Mouse (Mus musculus) hindbrain, embryonic 12.5 days (tissue): ENCODE measurements around the gene Zhx3. TPM values are rescaled to one million over a fixed set of nuclear protein-coding genes. Genes with fewer than 3 reads are reported as not detected.

ENCODE experiments used
- ATAC-seq: fragments of 200-750 bp; cut with Nextera tagmentation; 2 replicates; pipeline ENCODE4 v1.8.0; 2017; ENCODE audit warnings: moderate TSS enrichment; ENCODE audit not compliant: low FRiP score
- H3K27ac ChIP-seq: fragments of 300-500 bp; sonication (generic); 2 replicates; pipeline ENCODE4 v1.5.1; 2016; ENCODE audit warnings: mild to moderate bottlenecking
- H3K27me3 ChIP-seq: fragments of 300-500 bp; sonication (generic); 2 replicates; pipeline ENCODE4 v1.6.1; 2016; ENCODE audit warnings: mild to moderate bottlenecking
- H3K36me3 ChIP-seq: fragments of 300-500 bp; sonication (generic); 2 replicates; pipeline ENCODE4 v1.6.1; 2016; ENCODE audit warnings: mild to moderate bottlenecking
- H3K4me1 ChIP-seq: fragments of 300-500 bp; sonication (generic); 2 replicates; pipeline ENCODE4 v1.6.1; 2016
- H3K4me2 ChIP-seq: fragments of 300-500 bp; sonication (generic); replicated peaks from 2 replicates; pipeline ENCODE4 v1.6.1; 2016; ENCODE audit warnings: mild to moderate bottlenecking
- H3K4me3 ChIP-seq: fragments of 300-500 bp; sonication (generic); 2 replicates; pipeline ENCODE4 v1.5.1; 2016; ENCODE audit warnings: mild to moderate bottlenecking
- H3K9ac ChIP-seq: fragments of 300-500 bp; sonication (generic); 2 replicates; pipeline ENCODE4 v1.6.1; 2016; ENCODE audit warnings: mild to moderate bottlenecking, moderate library complexity
- H3K9me3 ChIP-seq: fragments of 300-500 bp; sonication (generic); replicated peaks from 2 replicates; pipeline ENCODE4 v1.6.1; 2016; ENCODE audit warnings: mild to moderate bottlenecking
- WGBS: fragments of 180-500 bp; shearing (Covaris S2); methylation state at CpG from one replicate; pipeline ENCODE4 v1.1.7; 2016; 5-methylcytosine and 5-hydroxymethylcytosine counted together
- polyA plus RNA-seq: library from polyadenylated mRNA; unstranded; fragments of >200 nt; fragmentation: Nextera tagmentation; extraction: Ambion mirVana; gene quantifications from 2 replicates; pipeline ENCODE4 v1.2.1, GENCODE M21; 2016

Zhx3 gene
- polyA plus RNA-seq, 1 experiment from 2014 or later = 16.0 TPM

GRCm38 (mm10) chr2:160849617-160850240, 23.1 kb downstream of the Zhx3 start:
- H3K4me3 ChIP-seq = no peak overlapping the region
- ATAC-seq = no peak
- H3K4me1 ChIP-seq = no peaks in the 10 kb centered on the region
- H3K27ac ChIP-seq = no peak overlapping the region
- H3K9me3 ChIP-seq = no peaks in the 10 kb centered on the region
- WGBS = 86% methylated on average over 3 of the region's 3 CpGs
- H3K27me3 ChIP-seq = no peaks in the 10 kb centered on the region
- no peak overlapping the region for H3K4me2 ChIP-seq
- H3K36me3 ChIP-seq = no peaks in the 10 kb centered on the region
- no peak overlapping the region for H3K9ac ChIP-seq

DNA sequence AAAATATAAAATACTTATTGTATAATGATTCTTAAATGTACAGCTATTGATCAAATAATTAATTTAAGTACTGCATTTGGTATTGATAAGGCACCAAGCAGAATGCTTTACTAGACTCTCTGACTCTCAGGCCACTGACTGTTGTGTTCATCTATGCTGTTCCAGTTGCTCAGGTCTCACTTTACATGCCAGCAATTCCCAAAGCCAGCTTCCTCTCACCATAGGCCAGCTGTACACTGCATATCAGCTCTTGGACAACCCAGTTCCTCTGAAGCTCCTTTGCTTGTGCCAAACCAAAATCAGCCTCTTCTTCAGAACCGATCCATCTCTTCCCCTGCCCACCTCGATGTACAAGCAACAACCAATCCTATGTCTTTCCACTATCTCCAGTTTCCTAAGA, 24.6 kb downstream of the Zhx3 start:
- H3K27ac ChIP-seq = no peak overlapping the region
- H3K4me1 ChIP-seq = no peaks in the 10 kb centered on the region
- ATAC-seq = no peak
- H3K27me3 ChIP-seq = no peaks in the 10 kb centered on the region
- no peaks in the 10 kb centered on the region for H3K36me3 ChIP-seq
- H3K9ac ChIP-seq = no peak overlapping the region
- H3K9me3 ChIP-seq = no peaks in the 10 kb centered on the region
- H3K4me2 ChIP-seq = no peak overlapping the region
- no peak overlapping the region for H3K4me3 ChIP-seq
- 91% methylated on average over 2 of the region's 2 CpGs for WGBS

GRCm38 (mm10) chr2:160847664-160848063, 25.1 kb downstream of the Zhx3 start:
- Histone ChIP-seq H3K27me3 (no peaks in the 10 kb centered on the region), H3K9ac (no peak overlapping the region), H3K4me2 (no peak overlapping the region), H3K9me3 (no peaks in the 10 kb centered on the region), H3K4me3 (no peak overlapping the region), H3K4me1 (no peaks in the 10 kb centered on the region), H3K27ac (no peak overlapping the region), H3K36me3 (no peaks in the 10 kb centered on the region)
- no peak for ATAC-seq
- WGBS = 87% methylated on average over 1 of the region's 1 CpGs

- H3K9me3 ChIP-seq = no peaks in the 10 kb centered on the region
- no peaks in the 10 kb centered on the region for H3K4me1 ChIP-seq
- no peaks in the 10 kb centered on the region for H3K27me3 ChIP-seq
- no peaks in the 10 kb centered on the region for H3K36me3 ChIP-seq
- H3K4me3 ChIP-seq = no peak overlapping the region
- H3K9ac ChIP-seq = no peak overlapping the region
- no peak for ATAC-seq
- H3K27ac ChIP-seq = no peak overlapping the region
- H3K4me2 ChIP-seq = no peak overlapping the region
Measured at GRCm38 (mm10) chr2:160840838-160841237, 32.0 kb downstream of the Zhx3 start.

DNA sequence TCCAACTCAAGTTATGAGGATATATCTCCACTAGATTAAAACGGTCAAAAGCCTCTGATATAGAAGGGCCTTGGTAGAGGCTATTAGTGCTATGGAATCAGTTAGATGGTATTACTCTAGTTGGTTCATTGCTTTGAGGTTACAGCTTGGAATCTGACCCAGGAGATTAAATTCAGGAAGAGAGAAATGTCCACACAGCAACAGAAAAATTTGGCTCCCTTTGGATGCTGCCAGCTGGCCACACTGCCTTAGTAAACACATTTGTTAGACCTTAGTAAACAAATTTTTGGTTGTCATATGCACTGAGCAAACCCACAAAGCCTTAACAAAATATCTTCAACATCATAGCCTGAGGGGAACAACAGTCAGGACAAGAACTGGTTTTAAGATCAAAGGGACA, 62.0 kb downstream of the Zhx3 start:
- WGBS = 86% methylated on average over 1 of the region's 1 CpGs
- H3K9ac ChIP-seq = no peak overlapping the region
- peaks cover 6% of the 10 kb centered on the region; the same call in 1 of the 2 replicates for H3K36me3 ChIP-seq
- no peak overlapping the region for H3K4me3 ChIP-seq
- H3K27me3 ChIP-seq = no peaks in the 10 kb centered on the region
- H3K27ac ChIP-seq = no peak overlapping the region
- no peaks in the 10 kb centered on the region for H3K9me3 ChIP-seq
- ATAC-seq = no peak
- no peak overlapping the region for H3K4me2 ChIP-seq
- no peaks in the 10 kb centered on the region for H3K4me1 ChIP-seq

DNA sequence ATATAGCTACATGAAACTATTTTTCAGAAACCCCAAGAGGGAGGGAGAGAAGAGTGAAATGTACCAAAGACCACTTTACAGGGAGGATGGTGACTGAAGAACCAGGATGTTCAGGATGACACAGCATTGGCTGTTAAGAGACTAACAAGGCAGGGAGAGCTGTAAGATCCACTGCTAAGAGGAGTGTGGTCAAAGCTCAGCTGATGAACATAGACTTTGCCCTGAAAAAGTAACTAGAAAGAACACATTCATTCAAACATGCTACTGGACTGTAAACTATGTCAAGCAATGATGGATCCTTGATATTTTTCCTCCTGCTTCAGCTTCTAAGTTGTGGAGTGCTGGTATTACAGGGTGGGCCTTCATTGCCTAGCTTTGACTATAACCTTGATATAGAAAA, 62.4 kb downstream of the Zhx3 start:
- H3K27ac ChIP-seq = no peak overlapping the region
- no peak overlapping the region for H3K4me2 ChIP-seq
- ATAC-seq = no peak
- H3K4me3 ChIP-seq = no peak overlapping the region
- H3K9ac ChIP-seq = no peak overlapping the region
- H3K36me3 ChIP-seq = peaks cover 4% of the 10 kb centered on the region; the same call in 1 of the 2 replicates
- no peaks in the 10 kb centered on the region for H3K4me1 ChIP-seq
- no peaks in the 10 kb centered on the region for H3K27me3 ChIP-seq
- H3K9me3 ChIP-seq = no peaks in the 10 kb centered on the region

- Histone ChIP-seq H3K9ac (no peak overlapping the region), H3K27me3 (no peaks in the 10 kb centered on the region), H3K36me3 (no peaks in the 10 kb centered on the region), H3K9me3 (no peaks in the 10 kb centered on the region), H3K4me2 (no peak overlapping the region), H3K27ac (no peak overlapping the region), H3K4me1 (no peaks in the 10 kb centered on the region), H3K4me3 (no peak overlapping the region)
- ATAC-seq = no peak
- WGBS = 73% methylated on average over 3 of the region's 3 CpGs
Measured at GRCm38 (mm10) chr2:160806091-160806521, 66.7 kb downstream of the Zhx3 start.

GRCm38 (mm10) chr2:160804794-160805527, 67.8 kb downstream of the Zhx3 start:
- H3K27ac ChIP-seq = no peak overlapping the region
- H3K36me3 ChIP-seq = no peaks in the 10 kb centered on the region
- no peak overlapping the region for H3K9ac ChIP-seq
- no peak overlapping the region for H3K4me3 ChIP-seq
- H3K9me3 ChIP-seq = no peaks in the 10 kb centered on the region
- H3K27me3 ChIP-seq = no peaks in the 10 kb centered on the region
- H3K4me1 ChIP-seq = no peaks in the 10 kb centered on the region
- WGBS = 48% methylated on average over 4 of the region's 4 CpGs
- H3K4me2 ChIP-seq = no peak overlapping the region
- no peak for ATAC-seq

DNA sequence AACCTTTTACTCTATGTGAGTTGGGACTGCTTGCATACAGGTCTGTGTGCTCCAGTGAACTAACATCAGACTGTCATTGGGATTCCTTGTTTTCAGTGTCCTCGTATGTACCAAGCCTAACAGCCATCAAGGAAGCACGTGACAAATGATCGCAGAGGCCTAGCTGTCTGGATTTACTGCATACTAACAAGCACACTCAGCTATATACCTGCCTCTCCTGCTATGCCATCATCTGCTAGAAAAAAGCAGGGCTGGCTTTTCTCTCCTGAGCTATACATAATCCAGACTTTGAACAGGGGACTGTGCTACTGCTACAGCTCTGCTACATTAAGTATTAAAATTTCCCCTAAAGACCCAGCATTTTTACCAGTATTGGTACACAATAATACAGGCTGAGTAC, 70.5 kb downstream of the Zhx3 start:
- no peak overlapping the region for H3K9ac ChIP-seq
- H3K4me1 ChIP-seq = no peaks in the 10 kb centered on the region
- no peak for ATAC-seq
- H3K27me3 ChIP-seq = no peaks in the 10 kb centered on the region
- no peak overlapping the region for H3K4me2 ChIP-seq
- WGBS = 80% methylated on average over 3 of the region's 3 CpGs
- no peak overlapping the region for H3K4me3 ChIP-seq
- H3K9me3 ChIP-seq = no peaks in the 10 kb centered on the region
- H3K27ac ChIP-seq = no peak overlapping the region
- H3K36me3 ChIP-seq = no peaks in the 10 kb centered on the region

GRCm38 (mm10) chr2:160800967-160801366, 71.8 kb downstream of the Zhx3 start:
- Histone ChIP-seq H3K36me3 (no peaks in the 10 kb centered on the region), H3K4me3 (no peak overlapping the region), H3K27ac (no peak overlapping the region), H3K9me3 (no peaks in the 10 kb centered on the region), H3K9ac (no peak overlapping the region), H3K27me3 (no peaks in the 10 kb centered on the region), H3K4me2 (no peak overlapping the region), H3K4me1 (no peaks in the 10 kb centered on the region)
- ATAC-seq = no peak
- WGBS = 87% methylated on average over 1 of the region's 1 CpGs

DNA sequence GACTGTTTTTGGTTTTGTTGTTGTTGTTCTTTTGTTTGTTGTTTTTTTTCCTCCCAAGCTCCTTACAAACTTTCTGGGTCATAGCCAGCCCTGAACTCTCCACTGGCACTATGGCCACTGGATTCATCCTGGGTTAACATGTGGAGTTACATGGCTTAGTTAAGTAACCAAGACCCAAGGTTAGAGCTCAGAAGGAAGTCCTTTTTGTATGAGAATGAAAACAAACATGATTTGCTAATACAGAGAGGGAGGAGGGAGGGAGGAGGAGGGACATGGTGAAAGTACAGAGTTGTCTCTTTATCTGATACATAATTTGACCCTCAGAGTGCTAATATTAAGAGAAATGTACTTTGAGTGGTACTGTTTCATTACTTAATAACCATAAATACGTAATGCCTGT, 74.6 kb downstream of the Zhx3 start:
- no peak overlapping the region for H3K27ac ChIP-seq
- no peak overlapping the region for H3K9ac ChIP-seq
- H3K27me3 ChIP-seq = no peaks in the 10 kb centered on the region
- H3K4me3 ChIP-seq = no peak overlapping the region
- H3K36me3 ChIP-seq = no peaks in the 10 kb centered on the region
- H3K4me2 ChIP-seq = no peak overlapping the region
- WGBS = 81% methylated on average over 1 of the region's 1 CpGs
- ATAC-seq = no peak
- H3K4me1 ChIP-seq = no peaks in the 10 kb centered on the region
- H3K9me3 ChIP-seq = no peaks in the 10 kb centered on the region

DNA sequence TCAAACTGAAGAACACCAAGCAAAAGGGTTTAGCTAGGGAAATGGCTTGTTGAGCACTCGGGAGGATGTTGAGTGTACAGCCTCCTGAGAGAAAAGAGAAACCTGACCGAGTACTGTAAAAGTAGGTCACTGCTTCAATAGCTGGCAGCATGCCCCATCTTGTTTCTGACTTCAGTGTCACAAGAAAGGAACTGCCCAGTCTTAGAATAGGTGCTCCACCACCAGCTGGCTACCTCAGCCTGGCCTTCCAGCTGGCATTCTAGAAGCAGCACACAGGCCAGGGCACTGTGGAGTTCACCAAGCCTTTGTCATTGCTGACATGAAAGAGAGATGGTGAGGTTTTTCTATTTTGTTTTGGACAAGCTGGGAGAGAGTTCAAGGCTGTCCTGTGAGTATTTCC, 75.8 kb downstream of the Zhx3 start:
- no peak overlapping the region for H3K4me2 ChIP-seq
- H3K4me1 ChIP-seq = no peaks in the 10 kb centered on the region
- no peaks in the 10 kb centered on the region for H3K9me3 ChIP-seq
- no peak overlapping the region for H3K4me3 ChIP-seq
- H3K27ac ChIP-seq = no peak overlapping the region
- ATAC-seq = no peak
- WGBS = 72% methylated on average over 2 of the region's 2 CpGs
- no peaks in the 10 kb centered on the region for H3K27me3 ChIP-seq
- H3K36me3 ChIP-seq = no peaks in the 10 kb centered on the region
- H3K9ac ChIP-seq = no peak overlapping the region

GRCm38 (mm10) chr2:160793117-160793516, 79.7 kb downstream of the Zhx3 start:
- Histone ChIP-seq H3K27me3 (no peaks in the 10 kb centered on the region), H3K9me3 (no peaks in the 10 kb centered on the region), H3K9ac (no peak overlapping the region), H3K4me3 (no peak overlapping the region), H3K27ac (no peak overlapping the region), H3K36me3 (no peaks in the 10 kb centered on the region), H3K4me1 (no peaks in the 10 kb centered on the region), H3K4me2 (no peak overlapping the region)
- no peak for ATAC-seq
- WGBS = 81% methylated on average over 2 of the region's 2 CpGs
